Mouse (Mus musculus) testis, postnatal 10 days (tissue): ENCODE measurements around the gene 2410015M20Rik.
"Not testable (repeated sequence)": the region's sequence is repeated elsewhere in the genome, so short reads cannot be mapped to it uniquely, and the experiment has no call there.

ENCODE experiments used
- DNase-seq: peaks from one replicate; pipeline ENCODE4 v3.0.0; 2021; ENCODE audit warnings: low spot score

The 2410015M20Rik gene

DNA sequence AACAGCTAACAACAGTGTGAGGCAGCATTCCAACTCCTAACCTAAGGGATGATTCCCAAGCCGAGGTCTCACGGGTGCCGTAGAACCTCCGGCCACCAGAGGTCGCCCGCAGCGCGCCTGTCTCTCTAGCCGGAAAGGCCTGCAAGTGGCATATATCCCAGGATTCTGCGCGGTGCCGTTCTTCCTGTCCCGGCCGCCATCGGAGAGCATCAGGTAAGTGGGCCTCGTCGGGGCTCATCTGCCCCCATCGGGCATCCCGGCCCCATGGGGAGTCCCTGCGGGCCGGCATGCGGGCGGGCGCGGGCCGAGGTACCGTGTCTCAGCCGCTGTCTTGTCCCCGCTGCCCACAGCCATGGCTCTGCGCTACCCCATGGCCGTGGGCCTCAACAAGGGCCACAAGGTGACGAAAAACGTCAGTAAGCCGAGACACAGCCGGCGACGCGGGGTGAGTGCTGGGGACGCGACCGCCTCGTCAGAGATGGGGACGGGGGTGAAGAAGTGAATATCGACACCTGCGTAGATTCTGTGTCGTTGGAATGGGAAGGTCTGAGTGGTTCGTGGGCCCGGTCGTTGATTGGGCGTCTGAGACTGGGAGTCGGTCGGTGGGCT is 3.8 kb upstream of the 2410015M20Rik start, which contains the start of gene Rpl36:
Rpl36 (plus strand) TSS at position 181 of the 609 bp plus-strand sequence.
- peak; percentile 97 for DNase-seq

DNA sequence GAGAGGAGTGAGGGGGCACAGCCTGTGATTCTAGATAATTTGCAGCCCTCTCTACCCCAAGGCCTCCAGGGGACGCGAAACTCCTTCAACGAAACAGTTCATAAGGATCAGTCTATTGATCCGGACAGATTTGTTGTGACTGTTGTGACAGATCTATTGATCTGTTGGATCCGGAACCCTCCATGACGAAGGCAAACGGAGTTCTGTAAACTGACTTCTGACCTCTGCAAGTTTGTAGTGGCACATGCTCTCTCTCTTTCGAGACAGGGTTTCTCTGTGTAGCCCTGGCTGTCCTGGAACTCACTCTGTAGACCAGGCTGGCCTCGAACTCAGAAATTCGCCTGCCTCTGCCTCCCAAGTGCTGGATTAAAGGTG is 3.0 kb upstream of the 2410015M20Rik start:
- not testable (repeated sequence) for DNase-seq

DNA sequence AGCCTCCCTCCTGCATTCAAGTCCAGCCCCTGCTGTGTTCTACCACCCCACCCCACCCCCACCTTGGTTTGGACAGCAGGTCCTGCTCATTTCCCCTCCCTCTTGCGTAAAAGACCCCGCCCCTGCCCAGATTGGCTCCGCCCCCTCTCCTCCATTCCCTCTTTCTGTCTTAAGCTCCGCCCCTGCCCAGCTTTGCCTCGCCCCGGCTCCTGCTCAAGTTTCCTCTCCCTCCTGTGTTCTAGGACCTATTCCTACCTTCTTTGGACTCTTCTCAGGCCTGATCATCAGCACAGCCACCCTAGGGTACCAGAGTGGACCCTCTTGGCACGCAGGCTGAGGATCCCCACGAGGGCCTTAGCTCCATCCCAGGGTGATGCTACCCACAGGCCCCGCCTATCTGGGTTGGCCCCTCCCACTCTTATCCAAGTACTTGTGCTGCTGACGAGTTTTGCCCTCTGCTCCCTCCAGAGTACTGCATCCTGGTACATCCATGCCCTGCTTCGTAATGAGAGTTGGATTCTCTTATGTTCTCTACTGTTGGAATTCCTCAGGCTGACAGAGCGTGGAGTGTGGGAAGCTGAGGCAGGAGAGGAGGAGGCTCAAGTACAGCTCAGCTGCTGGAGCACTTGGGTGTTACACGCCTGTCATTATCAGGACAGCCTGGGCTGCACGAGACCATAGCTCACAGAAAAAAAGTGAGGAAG is 2.4 kb upstream of the 2410015M20Rik start:
- DNase-seq = peak; percentile 86

DNA sequence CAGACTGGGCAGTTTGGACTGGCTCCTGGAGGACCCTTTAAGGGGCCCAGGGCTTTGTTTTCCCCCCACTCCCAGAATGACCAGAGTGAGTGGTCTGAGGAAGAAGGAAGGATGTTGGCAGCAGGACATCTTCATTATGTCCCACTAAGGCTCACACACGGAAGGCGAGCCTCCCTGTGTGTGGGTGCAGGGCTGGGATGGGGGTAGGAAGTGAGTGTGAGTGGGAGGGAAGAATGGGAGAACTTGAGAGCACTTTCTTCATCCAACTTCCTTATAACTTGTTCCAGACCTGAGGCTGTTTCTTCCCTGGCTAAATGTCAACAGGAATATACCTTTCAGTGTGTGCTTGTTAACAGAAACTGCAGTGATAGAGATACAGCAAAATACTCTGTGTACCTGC is 1.8 kb upstream of the 2410015M20Rik start:
- DNase-seq = no peak

DNA sequence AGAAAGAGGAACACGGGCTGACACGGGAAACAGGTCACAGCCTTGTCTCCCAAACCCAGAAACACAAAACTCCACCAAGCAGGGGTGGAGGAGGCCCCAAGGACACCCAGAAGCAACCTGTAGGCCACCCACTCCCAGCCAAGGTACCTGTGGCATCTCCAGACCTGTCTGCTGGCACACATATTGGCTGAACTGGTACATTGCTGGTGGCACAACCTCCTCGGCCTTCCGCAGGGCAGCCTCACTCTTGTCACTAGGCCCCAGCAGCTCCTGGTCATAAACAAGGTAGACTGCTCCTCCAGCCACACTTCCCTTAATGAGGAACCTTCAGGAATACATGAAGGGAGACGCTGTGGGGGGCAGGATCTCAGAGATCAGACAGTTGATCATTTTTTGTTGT is 872 bp downstream of the 2410015M20Rik start:
- DNase-seq = no peak

DNA sequence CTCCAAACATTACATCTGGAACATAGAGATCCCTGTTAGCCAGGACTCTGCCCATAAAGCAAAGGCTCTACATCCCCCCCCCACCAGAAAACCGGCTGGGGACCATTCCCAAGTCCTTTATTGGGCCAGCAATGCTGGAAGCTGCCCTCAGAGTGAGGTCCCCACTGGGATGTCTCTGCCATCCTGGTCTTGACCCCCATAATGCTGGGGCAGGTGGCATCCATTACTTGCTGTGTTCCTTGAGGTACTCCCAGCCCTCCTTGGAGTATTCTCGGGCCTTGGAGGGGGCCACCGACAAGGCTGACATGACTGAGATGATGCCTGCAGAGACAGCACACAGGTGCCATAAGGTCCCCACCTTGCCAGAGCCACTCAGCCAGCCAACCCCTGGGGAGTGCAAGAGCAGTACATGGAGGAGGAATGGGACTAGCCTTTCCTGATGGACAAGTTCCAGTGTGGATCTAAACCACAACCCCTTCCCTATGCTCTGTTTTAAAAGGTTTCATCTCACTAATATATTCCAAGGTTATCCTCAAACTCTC is 2.0 kb downstream of the 2410015M20Rik start:
- no peak for DNase-seq

DNA sequence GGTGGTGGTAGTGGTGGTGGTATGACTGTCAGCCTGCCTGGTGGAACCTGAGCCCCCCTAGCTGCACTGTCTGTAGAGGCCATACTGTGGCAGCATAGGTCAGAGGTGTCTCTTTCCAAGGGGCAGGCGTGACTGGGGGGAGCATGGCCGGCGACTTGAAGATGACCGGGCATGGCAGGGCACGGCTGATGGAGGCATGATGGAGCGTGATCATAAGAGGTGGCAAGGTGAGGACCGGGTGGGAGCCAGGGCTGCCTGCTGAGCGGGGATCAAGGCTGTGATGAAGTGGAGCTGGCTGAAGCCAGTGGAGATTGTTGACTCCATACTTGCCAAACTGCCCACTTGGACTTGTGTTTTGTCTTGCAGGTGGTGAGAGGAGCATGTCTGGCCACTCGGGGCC is 4.1 kb downstream of the 2410015M20Rik start:
- DNase-seq = no peak

DNA sequence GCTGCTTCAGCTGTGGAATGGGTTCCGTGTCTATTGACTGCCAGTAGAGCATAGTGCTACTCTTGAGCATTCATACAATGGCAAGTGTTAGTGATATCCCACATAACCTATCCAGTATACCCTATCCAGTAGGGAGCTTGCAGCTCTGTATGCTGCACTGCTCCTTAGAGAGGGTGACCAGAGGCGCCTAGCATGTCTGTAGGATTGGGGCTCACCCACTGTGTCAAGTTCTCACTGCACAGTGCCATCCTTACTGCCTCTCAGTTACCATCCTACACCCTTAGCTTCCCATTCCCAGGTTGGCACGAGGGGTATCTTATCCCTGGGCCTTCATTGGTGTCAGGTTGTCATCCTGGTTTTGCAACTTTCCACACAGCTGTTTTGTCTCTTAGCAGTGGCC is 5.1 kb downstream of the 2410015M20Rik start:
- no peak for DNase-seq

DNA sequence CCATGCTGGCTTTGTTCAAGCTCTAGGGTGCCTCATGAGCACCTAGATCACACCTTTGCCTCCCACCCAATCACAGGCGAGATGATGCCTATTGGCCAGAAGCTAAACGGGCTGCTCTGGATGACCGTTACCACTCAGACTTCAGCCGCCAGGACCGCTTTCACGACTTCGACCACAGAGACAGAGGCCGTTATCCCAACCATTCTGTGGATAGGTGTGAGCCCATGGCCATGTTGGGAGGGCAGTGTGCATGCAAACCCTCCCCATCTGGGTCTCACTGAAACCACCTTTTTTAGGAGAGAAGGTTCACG is 5.5 kb downstream of the 2410015M20Rik start:
- DNase-seq = no peak

DNA sequence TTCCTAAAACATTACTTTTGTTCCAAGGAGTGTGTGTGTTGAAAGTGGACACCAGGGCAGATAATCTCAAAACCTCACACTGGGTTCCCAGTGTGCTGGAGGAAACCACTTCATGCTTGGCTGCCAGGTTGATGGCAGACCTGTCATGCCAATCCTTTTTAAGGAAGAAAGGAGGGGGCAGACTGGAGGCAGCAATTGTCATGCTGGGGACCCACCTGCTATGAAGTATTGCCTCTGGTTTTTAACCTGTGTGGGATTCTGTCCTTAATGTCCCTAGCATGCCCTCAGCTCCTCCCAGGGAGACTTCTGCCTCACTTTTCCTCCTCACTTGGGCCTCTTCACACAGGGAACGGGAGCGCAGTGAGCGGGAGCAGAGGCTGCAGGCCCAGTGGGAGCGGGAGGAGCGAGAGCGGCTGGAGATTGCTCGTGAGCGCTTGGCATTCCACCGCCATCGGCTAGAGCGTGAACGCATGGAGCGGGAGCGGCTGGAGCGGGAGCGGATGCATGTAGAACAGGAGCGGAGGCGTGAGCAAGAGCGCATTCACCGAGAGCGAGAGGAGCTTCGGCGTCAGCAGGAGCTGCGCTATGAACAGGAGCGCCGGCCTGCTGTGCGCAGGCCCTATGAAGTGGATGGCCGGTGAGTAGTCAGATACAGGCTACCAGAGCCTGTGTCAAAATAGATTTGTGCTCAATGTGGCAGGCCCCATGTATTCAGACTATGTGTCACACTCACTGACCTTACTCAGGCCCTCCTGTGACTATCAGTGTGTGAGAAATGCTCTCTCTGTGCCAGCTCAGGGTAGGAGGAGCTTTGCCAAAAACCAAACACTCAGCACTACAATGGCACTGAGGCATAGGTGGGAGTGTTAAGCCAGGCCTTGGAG is 6.1 kb downstream of the 2410015M20Rik start:
- DNase-seq = no peak

DNA sequence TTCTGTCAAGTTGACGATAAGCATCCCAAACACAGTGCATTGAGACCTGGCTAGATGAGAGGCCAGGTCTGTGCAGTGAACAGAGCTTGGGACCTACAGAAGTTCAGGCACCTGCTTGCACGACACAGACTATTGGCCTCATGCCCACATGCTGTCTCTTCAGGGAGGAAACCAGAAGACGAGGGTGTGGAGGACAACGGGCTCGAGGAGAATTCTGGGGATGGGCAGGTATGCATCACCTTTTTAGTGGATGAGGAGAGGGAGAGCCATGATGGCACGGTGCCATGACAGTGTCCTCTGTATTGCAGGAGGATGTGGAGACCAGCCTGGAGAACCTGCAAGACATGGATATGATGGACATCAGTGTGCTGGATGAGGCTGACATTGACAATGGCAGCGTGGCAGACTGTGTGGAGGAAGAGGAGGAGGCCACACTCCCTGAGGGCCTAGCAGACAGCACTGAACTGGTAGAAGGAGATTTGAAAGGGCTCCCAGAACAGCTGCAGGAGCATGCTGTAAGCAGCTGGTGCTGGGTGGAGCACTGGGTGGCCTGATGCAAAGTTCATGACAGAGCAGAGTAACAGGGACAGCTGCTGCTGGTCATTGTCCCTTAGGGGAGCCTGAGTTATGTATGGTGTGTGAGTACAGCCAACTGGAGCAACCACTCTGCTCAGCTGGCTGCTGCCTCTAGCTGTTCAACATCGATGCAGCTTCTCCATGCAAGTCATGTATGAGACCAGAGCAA is 15.9 kb downstream of the 2410015M20Rik start:
- DNase-seq = no peak

DNA sequence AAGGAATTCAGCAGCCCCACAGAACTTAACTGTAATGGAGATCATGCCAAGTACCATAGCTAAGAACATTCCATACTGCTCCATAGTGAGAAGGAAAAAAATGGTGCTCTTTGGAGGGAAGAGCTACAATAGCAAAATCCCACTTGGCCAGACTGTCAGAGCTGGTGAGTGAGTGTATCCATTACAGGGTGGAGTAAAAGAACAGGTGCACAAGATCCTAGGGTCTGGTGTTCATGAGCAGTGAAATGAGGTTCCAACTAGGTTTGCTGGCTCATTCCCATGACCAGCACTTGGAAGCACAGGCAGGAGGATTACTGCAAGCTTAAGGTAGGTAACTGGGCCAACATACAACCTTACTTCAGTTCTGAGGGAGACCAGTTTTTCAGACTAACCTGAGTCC is 17.0 kb downstream of the 2410015M20Rik start:
- no peak for DNase-seq

DNA sequence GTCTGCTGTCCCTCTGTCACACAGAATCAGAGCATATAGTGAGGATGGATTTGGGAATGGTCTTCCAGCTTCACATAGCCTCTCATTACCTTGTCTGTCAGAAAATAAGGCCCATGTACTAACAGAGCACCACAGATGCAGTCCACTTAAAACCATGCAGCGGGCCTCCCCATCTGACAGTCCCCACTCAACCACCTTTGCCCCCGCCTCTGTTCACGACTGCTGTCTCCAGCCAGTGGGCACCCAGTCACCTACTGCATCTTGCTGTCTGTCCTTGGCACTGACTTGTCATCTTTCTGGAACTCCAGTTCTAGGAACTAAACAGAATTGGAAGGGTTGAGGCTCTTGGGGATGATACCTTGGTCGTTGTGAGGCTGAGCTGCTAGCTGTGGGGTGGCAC is 20.6 kb downstream of the 2410015M20Rik start:
- no peak for DNase-seq

DNA sequence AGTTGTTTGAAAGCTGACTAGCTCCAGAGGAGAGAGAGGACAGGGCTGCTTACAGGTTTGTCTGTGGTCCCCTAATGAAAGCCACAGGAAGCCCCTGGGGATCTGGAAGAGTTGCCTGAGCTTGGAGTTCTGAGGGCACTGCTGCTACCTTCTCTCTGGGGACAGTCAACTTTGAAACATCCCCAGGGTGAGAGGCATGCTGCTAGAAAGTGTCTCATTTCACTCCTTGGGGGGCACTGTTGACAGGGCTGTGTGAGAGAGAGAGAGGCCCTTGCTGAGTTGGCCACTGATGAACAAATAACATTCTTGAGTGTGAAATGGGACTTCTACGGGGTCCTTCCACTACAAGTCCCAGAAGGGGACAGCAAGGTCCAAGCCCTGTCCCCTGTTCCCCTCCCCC is 21.8 kb downstream of the 2410015M20Rik start:
- no peak for DNase-seq

DNA sequence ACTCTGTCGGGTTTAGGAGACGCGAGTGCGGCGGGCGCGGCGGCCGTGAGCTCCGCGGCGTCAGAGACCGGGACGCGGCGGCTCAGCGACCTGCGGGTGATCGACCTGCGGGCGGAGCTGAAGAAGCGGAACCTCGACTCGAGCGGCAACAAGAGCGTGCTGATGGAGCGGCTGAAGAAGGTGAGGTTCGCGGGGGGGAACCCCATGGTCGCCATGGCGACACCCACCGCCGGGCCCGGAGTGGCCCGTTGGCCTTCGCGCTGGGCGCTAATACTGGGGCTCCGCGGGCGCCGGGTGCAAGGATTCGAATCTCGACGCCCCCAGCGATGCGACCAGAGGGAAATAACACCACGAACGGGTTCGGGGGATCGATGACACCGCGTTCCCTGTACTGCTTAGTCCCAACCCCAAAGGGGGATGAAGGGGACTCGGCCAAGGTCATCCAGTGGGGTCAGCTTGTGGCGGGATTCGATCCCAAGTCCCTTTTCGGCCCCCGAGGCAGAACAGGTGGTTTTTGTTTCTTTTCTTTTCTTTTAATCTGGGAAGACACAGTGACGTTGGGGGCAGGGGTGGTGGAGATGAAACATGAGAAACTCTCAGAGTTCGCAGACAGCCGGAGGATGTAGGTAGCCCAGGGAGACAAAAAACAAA is 24.3 kb downstream of the 2410015M20Rik start:
- DNase-seq = peak; percentile 73

DNA sequence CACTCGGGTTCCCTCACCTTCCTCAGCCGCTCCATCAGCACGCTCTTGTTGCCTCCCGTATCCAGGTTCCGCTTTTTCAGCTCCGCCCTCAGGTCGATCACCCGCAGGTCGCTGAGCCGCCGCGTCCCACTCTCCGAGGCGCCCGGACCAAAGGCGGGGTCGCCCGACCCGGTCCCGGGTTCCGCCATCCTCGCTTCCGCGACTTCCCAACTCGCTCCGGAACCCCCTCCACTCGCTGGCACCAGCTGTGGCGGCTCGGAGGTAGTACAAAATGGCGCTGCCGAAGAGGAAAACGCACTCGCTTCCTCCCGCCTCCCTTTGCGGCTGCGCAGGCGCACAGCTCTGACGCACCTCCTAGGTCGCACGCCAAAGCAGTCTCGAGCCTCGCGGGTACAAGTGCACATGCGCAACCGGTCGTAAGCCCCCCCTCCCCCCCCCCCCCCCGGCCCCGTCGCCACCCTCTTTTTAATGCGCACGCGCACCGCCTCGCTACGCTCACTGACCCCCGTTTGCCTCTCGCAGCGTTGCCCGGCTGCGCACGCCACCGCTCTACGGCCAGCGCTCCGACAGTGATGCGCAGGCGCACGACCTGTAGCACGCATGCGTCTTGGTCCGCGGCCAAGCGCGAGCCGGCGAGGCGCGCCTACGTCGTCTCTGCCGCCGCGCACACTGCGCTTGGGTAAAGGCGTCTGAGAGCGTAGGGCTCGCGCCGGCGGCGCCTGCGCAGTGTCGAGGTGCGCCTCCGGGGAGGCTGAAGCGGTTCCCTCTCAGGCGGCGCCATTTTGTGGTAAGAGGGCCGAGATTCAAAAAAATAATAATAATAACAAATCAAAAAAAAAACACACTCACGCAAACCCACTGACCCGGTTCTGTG is 25.1 kb downstream of the 2410015M20Rik start, which contains the start of the genes Safb2 and Safb:
Safb2 (minus strand) TSS at position 329 of the 874 bp plus-strand sequence.
Safb (plus strand) TSS at position 569 of the 874 bp plus-strand sequence.
- peak; percentile 99 for DNase-seq

DNA sequence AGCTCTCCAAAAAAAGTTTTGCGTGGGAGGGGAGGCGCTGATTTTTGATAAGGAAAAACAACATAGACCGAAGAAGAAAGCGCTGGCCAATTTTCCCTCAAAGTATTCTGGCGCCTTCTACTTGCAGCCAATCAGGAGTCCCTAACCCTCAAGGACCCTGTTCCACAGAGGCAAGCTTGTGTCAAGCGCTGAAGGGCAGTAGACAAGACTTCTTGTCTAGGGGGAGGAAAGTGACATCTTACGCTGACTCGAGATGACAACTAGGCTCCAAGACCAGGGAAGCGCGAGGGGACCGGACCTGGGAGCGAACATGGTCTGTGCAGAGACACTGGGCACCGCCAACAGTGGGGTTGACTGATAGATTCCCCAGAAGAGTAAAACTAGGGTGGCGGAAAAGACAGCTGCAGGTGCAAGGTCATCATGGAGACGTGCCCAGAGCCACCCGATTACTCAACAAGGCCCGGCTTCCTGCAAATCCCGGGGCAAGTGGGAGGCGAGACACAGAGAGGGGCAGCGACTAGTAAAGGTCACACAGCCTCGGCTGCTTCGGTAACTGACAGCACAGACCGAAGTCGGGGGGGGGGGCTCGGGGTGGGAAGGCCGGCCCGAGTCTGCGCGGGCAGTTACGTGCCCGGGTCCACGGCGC is 25.8 kb downstream of the 2410015M20Rik start:
- DNase-seq = peak; percentile 66

DNA sequence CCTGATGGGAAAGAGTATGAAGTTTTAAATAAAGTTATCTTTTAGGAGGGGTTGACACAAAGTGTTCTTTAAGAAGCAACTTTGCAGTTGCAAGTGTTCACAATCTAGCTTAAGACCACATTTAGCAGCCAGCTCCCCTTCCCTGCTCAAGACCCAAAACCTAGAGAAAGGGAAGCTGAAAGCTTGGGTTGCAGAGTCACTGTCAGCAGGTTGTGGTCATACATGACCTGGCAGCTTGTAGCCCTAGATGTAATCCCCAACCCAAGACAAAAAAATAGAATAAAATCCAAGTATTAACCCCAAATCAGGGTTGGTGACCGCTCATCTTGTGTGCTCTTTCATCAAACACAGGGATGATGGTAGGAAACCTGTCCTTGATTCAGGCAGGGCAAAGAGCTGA is 26.5 kb downstream of the 2410015M20Rik start:
- DNase-seq = no peak

DNA sequence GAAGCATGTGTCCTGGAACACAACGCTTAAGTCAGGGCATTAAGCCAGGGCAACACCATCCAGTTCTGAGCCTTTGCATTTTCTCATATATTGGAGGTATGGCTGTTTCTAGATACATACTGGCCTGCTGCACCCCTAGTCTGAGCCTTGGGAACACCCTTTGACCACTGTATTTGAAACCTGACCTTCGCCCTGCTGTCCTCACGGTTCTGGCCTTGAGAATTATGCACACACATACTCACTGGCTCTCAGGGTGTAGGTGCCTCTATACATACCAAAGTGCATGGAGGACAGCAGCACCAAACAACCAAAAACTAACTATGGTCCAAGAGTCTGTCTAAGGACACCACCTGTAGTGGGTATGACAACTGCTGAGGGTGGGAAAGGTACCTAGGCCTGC is 36.6 kb downstream of the 2410015M20Rik start:
- no peak for DNase-seq

DNA sequence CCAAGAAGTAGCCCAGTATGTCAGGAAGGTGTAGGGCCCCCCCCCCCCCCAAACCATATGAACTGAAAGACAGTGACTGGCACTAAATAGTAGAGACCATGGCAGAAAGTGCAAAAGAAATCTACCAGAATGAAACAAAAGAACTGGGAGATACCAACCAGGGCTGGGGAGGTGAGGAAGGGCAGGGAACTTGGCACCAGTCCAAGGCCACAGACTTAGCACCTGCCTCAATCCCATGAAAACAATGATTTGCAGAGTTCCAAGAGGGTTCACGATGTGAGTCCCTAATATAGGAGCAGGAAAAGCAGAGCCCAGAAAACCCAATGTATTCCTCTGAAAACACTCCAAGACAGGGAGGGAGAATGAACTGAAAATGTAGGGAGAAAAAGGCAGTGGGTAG is 37.4 kb downstream of the 2410015M20Rik start:
- peak; percentile 73 for DNase-seq
